Mouse (Mus musculus): ENCODE results near the gene Ceacam1. TPM values are rescaled to one million over a fixed set of nuclear protein-coding genes. Genes with fewer than 3 reads are reported as not detected.
"Not testable (repeated sequence)": the region's sequence is repeated elsewhere in the genome, so short reads cannot be mapped to it uniquely, and the experiment has no call there.

The Ceacam1 gene
- total RNA-seq (2021) (10 to 100 TPM in 1 of 2 experiments, 1 to 10 TPM in 1; 8.4 to 45.0 TPM), polyA plus RNA-seq (2012; rRNA removed) (5.9 and 9.5 TPM in 2 replicates)
- long read RNA-seq, partial matches to known transcripts = 0 of 4 reads
- long read RNA-seq, other reads (novel, unspliced or antisense) = 0 of 4 reads

DNA sequence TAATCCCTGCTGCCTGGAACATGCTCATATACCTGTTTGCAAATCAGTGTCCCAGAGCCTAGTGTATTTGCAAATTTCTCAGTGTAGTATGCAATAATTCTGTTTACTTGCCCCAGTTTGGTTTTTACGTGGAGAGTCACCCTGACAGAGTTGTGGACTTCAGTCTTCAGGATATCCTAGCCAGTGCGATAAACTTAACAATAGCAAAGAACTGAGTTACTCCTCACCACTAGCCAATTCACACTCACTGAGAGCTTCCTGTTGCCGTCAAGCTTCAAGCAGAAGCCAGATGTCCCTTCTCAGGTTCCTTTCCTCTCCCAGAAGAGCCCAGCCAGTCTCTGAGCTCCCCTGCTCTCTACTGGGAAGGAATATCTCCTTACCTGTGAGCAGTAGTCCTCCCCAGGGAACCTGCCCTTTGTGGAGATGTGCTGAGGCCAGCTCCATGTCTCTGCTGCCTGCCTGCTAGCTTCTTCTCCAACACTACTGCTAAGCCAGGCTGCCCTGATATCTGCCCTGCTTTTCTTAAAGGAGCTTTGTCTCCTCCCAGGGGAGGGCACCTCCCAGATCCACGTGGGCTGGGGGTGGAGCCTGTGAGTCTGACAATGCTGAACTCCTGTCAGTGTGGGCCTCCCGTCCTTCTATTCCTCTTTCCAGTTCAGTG lies at the start of gene Ceacam1:
Ceacam1 (minus strand) TSS at position 513 of the 661 bp plus-strand sequence.
- DNase-seq = peak; percentile 82

DNA sequence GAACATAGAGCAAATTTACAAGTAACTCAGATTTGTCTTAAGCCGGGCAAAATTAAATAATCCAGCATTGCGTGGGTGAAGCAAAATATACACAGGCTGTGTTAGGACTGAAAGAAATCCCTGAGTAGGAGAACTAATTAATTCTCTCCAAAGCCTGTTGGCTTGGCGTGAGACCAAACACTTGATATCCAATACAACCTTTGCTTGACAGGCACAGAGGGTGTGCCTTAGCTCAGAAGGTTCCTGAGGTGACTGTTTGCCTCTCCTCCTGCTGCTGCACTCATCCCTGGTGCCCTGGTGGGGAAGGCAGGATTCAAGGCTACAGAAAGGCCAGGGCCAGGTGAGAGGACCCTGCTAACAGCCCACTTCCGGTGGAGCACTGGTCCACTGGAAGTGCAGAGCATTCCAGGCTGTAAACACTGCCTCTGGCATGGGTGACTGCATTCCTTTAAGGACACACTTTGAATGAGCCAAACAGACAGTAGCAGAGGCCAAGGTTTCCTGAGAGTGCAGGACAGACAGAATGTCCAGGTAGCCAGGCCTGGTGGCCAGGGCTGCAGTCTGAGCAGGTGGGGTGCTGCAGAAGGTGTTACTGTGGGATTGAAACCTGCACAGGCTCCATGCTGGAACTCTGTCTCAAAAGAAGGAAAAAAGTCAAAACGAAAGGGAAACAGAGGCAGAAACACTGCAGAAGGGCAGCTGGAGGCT lies 38.8 kb upstream of the Ceacam1 start:
- DNase-seq = peak; percentile 16

DNA sequence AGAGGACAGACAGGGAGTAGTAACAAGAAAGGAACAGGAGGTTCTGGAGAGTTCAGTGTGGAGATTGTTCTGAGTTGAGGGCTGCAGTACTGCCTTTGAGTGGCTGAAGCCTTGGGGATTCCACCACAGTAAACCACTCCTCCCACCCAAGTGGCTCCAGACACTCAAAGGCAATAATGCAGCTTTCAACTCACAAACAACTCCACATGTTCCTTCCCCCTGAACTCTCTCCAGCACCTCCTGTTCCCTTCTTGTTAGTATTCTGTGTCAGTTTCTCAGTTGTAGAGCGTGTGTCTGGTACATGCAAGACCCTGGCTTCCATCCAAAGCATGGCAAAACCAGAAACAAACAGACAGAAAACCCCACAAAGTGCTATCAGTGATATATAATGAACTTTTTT lies 38.3 kb upstream of the Ceacam1 start:
- not testable (repeated sequence) for DNase-seq

DNA sequence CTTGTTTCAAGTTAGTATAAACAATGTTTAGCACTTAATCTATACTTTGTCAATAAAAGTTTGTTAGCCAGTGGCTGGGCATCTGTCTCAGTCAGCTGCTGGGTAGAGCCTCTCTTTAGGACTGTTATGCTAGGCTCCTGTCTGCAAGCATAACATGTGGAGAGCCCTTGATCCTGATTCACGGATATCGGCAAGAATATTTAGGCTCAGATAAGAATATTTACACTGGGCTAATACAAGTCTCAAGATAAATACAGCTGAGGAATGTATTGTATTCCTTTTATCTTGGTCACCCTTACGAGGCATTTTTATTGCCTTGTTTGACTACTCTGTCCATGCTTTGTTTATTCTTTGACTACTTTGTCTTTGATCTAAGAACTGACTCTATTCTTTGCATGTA lies 32.5 kb upstream of the Ceacam1 start:
- no peak for DNase-seq

DNA sequence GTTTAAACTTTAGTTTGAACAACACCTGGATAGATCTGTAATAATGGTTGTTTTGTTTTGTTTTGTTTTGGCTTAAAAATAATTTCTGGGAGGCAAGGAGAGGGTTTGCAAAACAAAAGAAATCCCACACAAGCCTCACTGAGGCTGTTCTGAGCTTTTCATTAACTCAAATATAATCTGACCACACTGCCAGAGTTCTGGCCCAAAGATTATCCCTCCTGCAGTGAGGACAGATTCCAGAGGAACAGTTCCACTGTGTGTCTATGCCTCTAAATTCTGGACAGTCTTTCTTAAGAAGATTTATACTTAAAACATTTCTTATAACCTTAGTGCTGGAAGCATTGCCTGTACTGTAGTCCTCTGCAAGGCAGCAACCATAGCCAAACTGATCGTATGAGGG lies 17.2 kb upstream of the Ceacam1 start:
- no peak for DNase-seq

DNA sequence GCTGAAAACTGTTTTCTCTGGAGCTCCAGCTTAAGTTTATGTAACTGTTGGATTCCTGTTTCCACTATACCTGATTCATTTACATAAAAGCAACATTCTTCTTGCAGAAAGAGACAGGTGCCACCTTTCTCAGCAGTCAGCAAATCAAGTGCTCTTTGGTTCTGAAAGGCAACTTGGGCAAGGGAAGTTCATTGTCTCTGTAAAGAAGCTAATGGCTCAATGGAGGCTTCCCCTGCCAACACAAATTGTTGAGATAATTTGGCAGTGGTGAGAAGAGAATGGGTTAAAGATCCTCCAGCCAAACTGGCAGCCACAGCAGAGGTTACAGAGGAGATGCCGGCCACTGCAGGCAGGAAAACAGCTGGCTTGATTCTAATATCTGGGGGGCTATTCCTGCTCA lies 13.3 kb upstream of the Ceacam1 start:
- not testable (repeated sequence) for DNase-seq

DNA sequence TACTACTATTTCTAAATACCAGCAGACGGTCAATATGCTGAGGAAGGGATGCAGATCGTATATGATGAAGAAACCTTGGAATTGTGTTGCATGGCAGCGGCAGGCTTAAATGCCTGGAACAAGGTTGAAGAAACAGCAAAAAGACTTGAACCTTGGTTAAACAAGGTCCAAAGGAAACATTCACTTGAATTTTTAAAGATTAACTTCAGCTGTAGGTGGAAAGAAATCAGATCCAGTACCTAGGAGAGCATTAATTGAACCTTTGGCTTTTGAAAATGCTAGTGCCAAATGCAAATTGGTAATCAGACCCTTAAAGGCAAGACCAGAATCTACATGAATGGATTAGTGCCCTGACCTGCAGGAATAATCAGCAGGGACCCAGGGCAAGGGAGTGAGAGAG lies 12.0 kb upstream of the Ceacam1 start:
- not testable (repeated sequence) for DNase-seq

DNA sequence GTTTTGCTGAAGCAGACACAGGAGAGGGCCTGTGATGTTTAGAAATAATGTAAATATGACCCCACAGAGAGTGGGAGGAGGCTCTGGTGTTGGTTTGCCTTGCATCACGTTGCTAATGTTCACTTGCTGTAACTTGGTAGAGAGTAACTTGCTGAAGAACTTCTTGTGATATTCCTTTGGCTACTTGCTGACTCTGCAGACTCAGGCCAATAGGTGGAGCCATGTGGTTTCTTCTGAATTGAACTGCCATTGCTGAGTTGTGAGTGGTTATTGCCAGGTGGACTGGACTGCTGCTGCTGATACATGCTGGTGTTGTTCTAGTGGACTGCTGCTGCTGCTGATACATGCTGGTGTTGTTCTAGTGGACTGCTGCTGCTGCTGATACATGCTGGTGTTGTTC lies 8.8 kb upstream of the Ceacam1 start:
- peak; percentile 27 for DNase-seq

DNA sequence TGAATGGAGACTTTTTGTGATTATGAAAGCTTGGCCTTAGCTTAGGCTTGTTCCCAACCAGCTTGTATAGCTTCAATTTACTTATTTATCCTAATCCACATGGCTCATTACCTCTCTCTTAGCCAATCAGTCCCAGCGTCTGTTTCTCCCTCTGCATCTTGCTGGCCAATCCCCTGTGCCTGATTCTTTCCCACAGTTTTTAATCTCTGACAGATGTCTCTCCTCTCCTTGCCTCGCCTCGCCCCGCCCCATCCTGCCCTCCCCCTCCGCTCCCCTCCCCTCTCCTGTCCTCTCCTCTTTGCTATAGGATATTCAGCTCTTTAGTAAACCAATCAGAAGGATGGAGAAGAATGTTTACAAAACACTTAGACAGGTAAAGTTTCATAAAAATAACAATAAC lies 7.7 kb upstream of the Ceacam1 start:
- no peak for DNase-seq

DNA sequence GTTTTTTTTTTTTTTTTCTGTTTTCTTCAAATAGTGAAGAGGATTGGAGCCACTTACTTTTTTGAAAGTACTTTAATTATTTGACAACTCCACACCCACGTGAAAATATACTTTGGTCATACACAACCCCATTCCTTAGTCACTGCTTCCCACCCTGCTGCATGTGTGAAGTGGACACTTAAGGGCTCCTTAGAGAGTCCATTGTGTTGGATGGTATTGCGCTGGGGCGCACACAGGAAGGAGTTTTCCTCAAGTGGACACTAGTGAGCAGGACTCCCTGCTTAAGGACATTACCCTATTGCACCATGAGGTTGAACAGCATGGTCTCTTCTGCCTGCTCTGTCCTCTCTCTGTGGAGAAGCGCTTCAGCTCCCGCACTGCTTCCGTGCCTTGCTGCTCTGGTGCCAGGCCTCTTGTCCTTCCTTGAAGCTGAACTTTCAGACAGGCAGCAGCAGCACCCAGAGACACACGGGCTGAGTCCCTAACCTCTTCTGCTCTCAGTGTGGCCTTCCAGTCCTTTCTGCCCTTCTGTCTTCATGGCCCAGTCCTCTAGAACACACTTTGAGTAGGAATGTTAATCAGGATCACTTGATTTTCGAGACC lies 5.8 kb upstream of the Ceacam1 start:
- DNase-seq = no peak

DNA sequence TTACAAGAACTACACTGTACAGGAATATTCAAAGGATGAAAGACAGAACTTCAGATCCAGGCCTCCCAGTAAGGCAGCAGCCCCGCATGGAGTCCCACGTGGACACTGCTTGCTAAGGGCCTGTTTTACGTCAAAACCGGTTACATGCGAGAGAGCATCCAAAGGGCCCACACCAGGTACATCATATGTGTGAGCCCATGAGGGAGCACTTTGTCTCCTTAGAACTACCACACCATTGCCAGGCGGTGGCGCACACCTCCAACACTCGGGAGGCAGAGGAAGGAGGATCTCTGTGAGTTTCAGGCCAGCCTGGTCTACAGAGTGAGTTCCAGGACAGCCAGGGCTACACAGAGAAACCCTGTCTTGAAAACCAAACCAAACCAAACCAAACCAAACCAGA lies 3.4 kb upstream of the Ceacam1 start:
- not testable (repeated sequence) for DNase-seq

DNA sequence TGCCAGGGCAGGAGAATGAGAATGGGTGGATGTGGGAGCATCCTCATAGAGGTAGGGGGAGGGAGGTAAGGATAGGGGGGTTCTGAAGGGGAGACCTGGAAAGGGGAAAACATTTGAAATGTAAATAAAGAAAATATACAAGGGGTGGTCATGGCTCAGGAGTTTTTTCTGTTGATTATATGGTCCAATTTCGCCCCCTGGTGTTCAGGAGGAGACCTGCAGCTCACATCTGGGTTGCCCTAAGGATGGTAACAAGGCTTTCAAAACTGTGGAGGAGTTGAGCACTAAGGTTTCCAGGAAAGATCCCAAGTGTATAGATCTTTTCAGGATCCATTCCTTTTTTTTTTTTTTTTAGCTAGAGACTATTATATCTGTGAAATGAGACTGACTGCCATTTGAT lies 2.0 kb upstream of the Ceacam1 start:
- peak; percentile 55 for DNase-seq

DNA sequence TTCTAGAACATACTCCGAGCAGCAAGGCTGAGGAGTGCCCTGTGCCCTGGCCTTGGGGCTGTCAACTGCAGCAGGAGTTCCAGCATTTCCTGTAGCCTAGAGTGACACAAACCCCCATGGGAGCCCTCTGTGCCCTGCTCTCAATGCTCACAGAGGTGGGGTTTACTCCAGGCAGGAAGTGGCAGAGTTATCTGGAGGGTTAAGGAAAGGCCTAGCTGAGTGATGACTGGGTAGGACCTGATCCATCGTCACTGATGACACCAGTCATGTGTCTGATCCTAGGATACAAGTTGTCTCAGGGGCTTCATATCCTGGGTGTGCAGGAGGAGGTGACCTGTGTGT lies 320 bp upstream of the Ceacam1 start:
- not testable (repeated sequence) for DNase-seq

DNA sequence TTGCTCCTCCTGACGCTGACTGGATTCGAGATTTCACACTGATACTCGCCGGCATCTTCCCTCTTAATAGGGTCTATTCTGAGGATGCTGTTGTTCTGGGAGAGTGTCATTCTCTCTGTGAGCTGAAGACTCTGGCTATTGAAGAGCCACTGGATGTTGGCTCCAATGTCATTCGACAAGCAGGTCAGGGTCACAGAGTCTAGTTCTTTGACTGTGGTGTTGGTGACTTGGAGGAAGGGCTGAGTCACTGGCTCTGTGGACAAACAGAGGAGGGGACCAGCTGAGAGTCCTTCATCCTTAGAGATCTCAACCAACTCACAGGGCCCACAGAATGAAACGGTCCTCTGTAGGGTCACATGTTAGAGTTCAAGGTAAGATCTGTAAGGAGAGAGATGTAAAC lies 5.6 kb downstream of the Ceacam1 start:
- peak; percentile 72 for DNase-seq

DNA sequence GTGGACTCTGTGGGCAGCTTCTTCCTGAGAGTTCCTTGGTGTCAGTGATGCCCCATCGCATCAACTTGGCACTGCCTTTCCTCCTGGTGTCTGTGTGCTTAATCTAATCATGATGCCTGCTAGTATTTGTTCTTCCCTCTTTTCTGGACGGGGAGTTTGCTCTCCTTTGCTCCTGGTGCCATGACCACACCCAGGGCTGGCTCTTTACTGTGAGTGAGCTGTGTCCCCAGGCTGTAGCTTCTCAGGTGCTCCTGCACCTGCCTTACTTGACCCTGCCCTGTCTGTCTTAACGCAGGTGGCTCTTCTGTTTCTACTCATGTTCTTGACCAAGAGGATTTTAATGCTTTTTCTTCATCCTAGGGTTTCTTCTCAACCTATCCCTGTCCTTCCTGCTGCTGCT lies 11.8 kb downstream of the Ceacam1 start:
- DNase-seq = not testable (repeated sequence)

DNA sequence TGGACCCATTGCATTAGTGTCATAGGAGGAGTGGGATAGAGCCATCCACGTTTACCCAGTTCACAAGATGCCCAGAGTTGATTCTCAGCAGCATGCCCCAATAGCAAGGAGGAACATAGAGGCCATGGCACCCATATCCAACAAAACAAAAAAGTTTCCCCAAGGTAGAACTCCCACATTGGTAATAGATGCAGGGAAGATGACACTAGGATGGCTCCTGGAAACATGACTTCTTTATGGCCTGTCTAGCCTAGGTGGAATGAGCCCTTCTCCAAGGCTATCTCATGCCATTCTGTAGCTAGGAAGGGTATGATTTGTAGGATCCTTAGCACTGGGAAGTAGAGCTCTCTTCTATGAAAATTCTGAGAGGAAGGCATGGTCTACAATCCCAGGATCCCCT lies 12.4 kb downstream of the Ceacam1 start:
- no peak for DNase-seq

DNA sequence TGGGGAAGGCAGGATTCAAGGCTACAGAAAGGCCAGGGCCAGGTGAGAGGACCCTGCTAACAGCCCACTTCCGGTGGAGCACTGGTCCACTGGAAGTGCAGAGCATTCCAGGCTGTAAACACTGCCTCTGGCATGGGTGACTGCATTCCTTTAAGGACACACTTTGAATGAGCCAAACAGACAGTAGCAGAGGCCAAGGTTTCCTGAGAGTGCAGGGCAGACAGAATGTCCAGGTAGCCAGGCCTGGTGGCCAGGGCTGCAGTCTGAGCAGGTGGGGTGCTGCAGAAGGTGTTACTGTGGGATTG lies 15.4 kb downstream of the Ceacam1 start:
- not testable (repeated sequence) for DNase-seq

DNA sequence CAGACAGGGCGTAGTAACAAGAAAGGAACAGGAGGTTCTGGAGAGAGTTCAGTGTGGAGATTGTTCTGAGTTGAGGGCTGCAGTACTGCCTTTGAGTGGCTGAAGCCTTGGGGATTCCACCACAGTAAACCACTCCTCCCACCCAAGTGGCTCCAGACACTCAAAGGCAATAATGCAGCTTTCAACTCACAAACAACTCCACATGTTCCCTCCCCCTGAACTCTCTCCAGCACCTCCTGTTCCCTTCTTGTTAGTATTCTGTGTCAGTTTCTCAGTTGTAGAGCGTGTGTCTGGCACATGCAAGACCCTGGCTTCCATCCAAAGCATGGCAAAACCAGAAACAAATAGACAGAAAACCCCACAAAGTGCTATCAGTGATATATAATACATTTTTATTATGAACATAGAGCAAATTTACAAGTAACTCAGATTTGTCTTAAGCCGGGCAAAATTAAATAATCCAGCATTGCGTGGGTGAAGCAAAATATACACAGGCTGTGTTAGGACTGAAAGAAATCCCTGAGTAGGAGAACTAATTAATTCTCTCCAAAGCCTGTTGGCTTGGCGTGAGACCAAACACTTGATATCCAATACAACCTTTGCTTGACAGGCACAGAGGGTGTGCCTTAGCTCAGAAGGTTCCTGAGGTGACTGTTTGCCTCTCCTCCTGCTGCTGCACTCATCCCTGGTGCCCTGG lies 15.9 kb downstream of the Ceacam1 start:
- not testable (repeated sequence) for DNase-seq

DNA sequence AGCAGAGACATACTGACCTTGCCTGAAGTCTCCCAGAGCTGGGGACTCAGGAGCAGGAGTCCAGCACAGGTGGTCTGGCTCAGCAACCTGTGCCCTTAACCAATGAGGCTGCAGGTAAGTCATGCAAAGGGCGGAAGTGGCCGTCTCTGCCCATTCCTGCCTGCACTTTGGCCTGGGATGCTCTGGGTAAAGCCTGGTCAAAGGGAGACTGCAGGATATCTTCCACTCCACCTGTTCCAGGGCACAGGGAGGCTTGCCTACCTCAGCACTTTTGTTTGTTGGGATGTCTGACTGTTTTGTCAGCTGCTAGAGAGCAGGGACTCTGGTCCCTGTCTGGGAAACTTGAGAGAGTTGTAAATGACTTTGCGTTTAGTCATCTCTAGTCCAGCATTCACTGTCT lies 25.3 kb downstream of the Ceacam1 start:
- DNase-seq = no peak

DNA sequence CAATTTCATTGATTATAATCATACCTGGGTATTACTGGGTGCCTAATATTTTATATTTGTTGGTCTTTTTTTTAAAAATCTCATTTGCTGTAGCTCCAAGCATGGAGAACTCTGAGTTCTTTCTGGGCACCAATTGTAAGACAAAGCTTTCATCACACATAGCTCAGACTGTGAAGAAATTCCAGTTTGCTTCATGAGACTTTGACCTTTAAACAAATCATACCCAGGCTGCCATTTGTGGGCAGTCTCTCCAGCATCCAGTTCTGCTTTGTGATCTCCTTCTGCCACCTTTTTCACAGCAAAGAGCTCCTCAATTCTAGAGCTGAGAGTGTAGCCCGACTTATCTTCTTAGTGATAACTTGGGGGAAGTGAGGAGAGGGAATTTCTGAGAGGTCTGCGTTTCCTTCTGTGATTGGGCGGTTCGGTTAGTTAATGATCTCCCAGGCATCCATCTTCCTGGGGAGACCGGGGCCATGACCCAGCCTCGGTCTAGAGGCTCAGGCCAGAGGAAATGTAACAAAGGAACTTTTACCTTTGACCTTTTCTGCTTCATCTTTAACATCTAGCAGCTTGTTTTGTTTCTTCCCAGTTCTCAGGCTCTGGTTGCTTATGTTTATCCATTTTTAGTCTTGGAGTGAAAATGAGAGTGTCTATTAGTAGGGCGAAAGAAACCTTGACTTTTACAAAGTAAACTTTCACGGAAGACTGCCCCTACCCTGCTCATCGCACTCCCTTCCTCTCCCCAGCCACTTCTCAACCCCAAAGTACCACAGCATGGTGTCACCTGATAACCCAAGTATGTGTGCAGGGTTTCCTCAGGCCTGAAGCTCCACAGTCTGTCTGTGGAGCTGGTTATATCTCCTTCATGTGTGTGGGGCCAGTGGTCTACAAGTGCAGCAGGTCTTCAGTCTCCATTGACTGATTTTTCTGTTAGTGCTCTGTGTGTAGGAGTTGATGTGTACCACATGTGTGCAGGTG lies 27.2 kb downstream of the Ceacam1 start:
- no peak for DNase-seq

DNA sequence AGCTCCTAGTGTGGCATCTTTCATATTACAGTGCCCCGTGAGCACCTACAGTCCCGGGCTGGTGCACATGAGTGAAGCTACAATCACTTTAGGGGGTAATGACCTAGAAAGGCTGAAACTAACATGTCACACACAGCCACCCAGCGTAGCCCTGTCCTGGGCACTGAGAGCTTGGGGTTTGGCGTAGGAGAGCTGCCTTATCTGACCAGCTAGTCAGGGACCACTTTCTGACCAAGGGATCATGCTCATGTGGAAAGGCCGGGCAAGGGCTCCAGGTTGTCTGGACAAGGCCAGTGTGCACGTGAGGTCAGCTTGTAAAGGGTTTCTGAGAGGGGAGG lies 36.6 kb downstream of the Ceacam1 start:
- DNase-seq = peak; percentile 20

Data from adrenal gland, adult 2 months (tissue).